Mouse (Mus musculus): ENCODE results near the gene Spock2. TPM values are rescaled to one million over a fixed set of nuclear protein-coding genes. Genes with fewer than 3 reads are reported as not detected.

Gene Spock2
- polyA plus RNA-seq, 1 experiment = 63.9 TPM

DNA sequence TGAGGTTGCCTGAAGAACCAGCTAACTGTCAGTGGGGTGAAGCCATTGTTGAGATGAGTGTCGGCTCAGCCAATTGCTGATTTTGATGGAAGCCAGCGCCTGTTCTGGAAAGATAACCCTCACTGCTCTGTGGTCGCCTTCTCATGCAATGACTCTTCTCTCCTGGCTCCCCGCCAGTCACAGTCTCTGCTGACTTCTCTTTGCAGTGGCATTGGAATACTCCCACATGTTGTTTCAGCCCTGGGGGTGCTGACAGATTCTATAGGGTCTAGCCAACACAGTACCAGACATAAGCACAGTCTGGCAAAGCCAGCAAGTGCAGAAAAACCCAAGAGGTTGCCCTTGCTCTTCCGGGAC lies 27.5 kb upstream of the Spock2 start:
- TF ChIP-seq CTCF (IDR thresholded peaks at IDR 0.05; ENCODE audit: control insufficient read depth, insufficient read depth, insufficient replicate concordance, low read depth, low read length) (no peak), POLR2A (IDR thresholded peaks at IDR 0.05; ENCODE audit: control insufficient read depth, low read depth, low read length) (no peak)
- Histone ChIP-seq H3K36me3 (ENCODE audit: control insufficient read depth, insufficient read depth, low read length) (no peaks in the 10 kb centered on the region), H3K27ac (ENCODE audit: control insufficient read depth, insufficient read depth, low read depth, low read length) (no peak overlapping the region), H3K4me1 (ENCODE audit: control insufficient read depth, insufficient read depth, low read length) (peaks cover 4% of the 10 kb centered on the region), H3K27me3 (ENCODE audit: control insufficient read depth, insufficient read depth, low read length) (no peaks in the 10 kb centered on the region), H3K4me3 (ENCODE audit: control insufficient read depth, low read depth, low read length) (no peak overlapping the region)

DNA sequence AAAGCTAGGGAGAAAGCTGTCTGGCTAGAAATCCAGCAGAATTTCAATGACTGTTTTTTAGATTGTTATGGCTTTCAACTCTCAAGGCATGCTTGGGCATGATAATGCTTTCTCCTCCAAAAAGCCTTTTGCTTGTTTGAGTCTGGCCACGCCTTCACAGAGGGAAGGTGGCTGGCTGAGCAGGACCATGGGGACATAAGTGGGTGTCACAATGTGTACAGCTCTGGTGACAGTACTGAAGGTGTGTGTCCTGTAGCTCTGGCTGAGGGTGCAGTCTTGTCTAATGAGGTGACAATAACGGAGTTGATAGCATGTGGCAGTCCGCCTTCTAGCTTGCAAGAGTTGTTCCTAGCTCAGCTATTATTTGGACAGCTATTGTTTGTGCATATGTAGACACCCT lies 25.8 kb upstream of the Spock2 start:
- H3K36me3 ChIP-seq (ENCODE audit: control insufficient read depth, insufficient read depth, low read length) = no peaks in the 10 kb centered on the region
- H3K27ac ChIP-seq (ENCODE audit: control insufficient read depth, insufficient read depth, low read depth, low read length) = no peak overlapping the region
- no peak overlapping the region for H3K4me3 ChIP-seq (ENCODE audit: control insufficient read depth, low read depth, low read length)
- H3K4me1 ChIP-seq (ENCODE audit: control insufficient read depth, insufficient read depth, low read length) = peaks cover 4% of the 10 kb centered on the region
- no peaks in the 10 kb centered on the region for H3K27me3 ChIP-seq (ENCODE audit: control insufficient read depth, insufficient read depth, low read length)
- no peak for TF ChIP-seq CTCF (IDR thresholded peaks at IDR 0.05; ENCODE audit: control insufficient read depth, insufficient read depth, insufficient replicate concordance, low read depth, low read length)
- TF ChIP-seq POLR2A (IDR thresholded peaks at IDR 0.05; ENCODE audit: control insufficient read depth, low read depth, low read length) = no peak

DNA sequence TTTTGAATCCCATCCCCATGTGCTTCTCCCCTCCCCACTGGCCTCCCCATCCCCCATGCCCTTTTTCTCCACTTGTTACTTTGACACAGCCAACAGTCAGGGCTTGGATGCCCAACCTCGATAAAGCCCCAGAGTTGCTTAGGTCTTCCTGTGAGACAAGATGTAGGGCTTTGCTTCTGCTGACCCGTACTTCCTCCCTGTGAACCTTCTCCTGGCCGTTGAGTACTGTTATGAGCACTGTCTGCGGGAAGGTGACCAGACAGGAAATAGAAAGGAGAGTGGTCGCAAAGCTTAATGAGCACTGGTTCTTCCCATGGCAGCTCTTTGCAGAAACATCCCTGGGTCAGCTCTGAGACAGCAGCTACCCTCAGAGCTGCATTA lies 25.4 kb upstream of the Spock2 start:
- H3K4me3 ChIP-seq (ENCODE audit: control insufficient read depth, low read depth, low read length) = no peak overlapping the region
- H3K36me3 ChIP-seq (ENCODE audit: control insufficient read depth, insufficient read depth, low read length) = no peaks in the 10 kb centered on the region
- H3K27me3 ChIP-seq (ENCODE audit: control insufficient read depth, insufficient read depth, low read length) = no peaks in the 10 kb centered on the region
- TF ChIP-seq CTCF (IDR thresholded peaks at IDR 0.05; ENCODE audit: control insufficient read depth, insufficient read depth, insufficient replicate concordance, low read depth, low read length) = no peak
- TF ChIP-seq POLR2A (IDR thresholded peaks at IDR 0.05; ENCODE audit: control insufficient read depth, low read depth, low read length) = no peak
- H3K4me1 ChIP-seq (ENCODE audit: control insufficient read depth, insufficient read depth, low read length) = peaks cover 4% of the 10 kb centered on the region
- peak overlapping the region; percentile 87; the same call in 1 of the 2 replicates for H3K27ac ChIP-seq (ENCODE audit: control insufficient read depth, insufficient read depth, low read depth, low read length)

DNA sequence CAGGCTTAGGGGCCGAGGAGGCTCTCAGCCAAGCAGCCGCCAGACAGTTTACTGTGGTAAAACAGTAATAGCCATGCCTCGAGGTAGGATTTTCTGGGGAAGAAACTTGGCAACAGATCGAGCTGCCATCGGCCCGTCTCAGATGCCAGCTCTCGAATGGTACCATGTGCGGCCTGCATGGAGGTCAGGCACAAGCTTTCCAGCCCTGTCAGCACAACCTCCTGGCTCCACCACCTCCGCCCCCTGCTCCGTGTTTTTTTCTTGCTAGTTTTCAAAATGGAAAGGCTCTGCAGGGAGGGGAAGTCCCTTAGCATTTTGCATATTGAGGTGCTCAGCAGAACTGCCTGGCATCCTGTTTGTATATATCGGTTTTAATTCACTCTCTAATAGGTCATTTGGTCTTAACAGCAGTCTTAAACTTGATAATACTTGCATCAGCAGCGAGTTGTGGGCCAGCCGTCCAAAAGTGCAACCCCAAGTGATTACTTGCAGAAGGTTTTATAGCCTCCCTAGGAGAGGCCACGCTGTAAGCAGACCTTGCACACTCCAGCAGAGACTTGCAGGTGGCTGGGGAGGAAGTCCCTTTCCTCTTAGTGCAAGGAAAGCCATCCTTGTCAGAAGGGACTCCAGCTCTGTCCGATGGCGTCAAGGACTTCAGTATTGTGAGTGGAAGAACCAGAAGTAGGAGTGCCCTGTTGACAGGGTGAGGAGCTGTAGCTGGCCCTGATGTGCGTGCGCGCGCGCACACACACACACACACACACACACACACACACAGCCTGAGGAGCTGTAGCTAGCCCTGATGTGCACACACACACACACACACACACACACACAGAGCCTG lies 24.8 kb upstream of the Spock2 start:
- no peak overlapping the region for H3K4me3 ChIP-seq (ENCODE audit: control insufficient read depth, low read depth, low read length)
- no peak for TF ChIP-seq CTCF (IDR thresholded peaks at IDR 0.05; ENCODE audit: control insufficient read depth, insufficient read depth, insufficient replicate concordance, low read depth, low read length)
- TF ChIP-seq POLR2A (IDR thresholded peaks at IDR 0.05; ENCODE audit: control insufficient read depth, low read depth, low read length) = no peak
- H3K36me3 ChIP-seq (ENCODE audit: control insufficient read depth, insufficient read depth, low read length) = no peaks in the 10 kb centered on the region
- H3K4me1 ChIP-seq (ENCODE audit: control insufficient read depth, insufficient read depth, low read length) = peaks cover 4% of the 10 kb centered on the region
- H3K27me3 ChIP-seq (ENCODE audit: control insufficient read depth, insufficient read depth, low read length) = no peaks in the 10 kb centered on the region
- H3K27ac ChIP-seq (ENCODE audit: control insufficient read depth, insufficient read depth, low read depth, low read length) = peak overlapping the region; percentile 87

DNA sequence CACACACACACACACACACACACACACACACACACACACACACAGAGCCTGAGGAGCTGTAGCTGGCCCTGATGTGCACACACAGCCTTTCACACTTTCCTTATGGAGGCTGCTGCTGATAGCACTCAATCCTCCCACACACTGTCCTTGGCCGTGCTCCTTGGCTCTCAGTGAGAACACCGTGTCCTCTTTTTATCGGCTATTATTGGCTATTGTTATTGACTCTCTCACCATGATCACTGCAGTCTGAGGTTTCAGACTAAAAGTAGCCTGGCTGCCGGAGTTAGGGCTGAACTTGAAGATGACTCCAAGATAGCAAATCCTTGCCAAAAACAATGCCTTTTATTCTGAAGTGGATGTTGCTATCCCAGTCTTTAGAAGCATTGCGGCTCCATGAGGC lies 24.1 kb upstream of the Spock2 start:
- no peaks in the 10 kb centered on the region for H3K36me3 ChIP-seq (ENCODE audit: control insufficient read depth, insufficient read depth, low read length)
- no peak for TF ChIP-seq POLR2A (IDR thresholded peaks at IDR 0.05; ENCODE audit: control insufficient read depth, low read depth, low read length)
- TF ChIP-seq CTCF (IDR thresholded peaks at IDR 0.05; ENCODE audit: control insufficient read depth, insufficient read depth, insufficient replicate concordance, low read depth, low read length) = no peak
- H3K27ac ChIP-seq (ENCODE audit: control insufficient read depth, insufficient read depth, low read depth, low read length) = peak overlapping the region; percentile 87
- H3K27me3 ChIP-seq (ENCODE audit: control insufficient read depth, insufficient read depth, low read length) = no peaks in the 10 kb centered on the region
- H3K4me3 ChIP-seq (ENCODE audit: control insufficient read depth, low read depth, low read length) = no peak overlapping the region
- peaks cover 4% of the 10 kb centered on the region for H3K4me1 ChIP-seq (ENCODE audit: control insufficient read depth, insufficient read depth, low read length)

DNA sequence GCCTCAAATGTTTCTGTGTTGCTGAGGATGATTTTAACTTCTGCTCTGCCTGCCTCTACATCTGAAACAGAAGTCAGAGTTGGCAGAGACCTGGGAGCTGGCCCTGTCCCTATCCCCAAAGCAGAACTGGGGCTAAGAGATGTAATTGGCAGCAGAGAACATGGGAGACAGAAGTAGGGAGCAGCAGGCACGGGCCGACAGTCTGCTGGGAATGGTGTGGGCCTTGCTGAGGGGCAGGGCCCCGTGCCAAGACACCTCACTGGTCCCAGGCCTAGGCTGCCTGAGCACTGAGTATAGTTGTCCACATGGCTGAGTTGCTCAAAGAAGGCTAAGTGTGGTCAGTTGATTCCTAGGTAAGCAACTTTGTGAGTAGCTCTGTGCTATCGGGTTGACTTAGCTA lies 22.0 kb upstream of the Spock2 start:
- TF ChIP-seq POLR2A (IDR thresholded peaks at IDR 0.05; ENCODE audit: control insufficient read depth, low read depth, low read length) (no peak), CTCF (IDR thresholded peaks at IDR 0.05; ENCODE audit: control insufficient read depth, insufficient read depth, insufficient replicate concordance, low read depth, low read length) (no peak)
- H3K4me1 ChIP-seq (ENCODE audit: control insufficient read depth, insufficient read depth, low read length) = peaks cover 4% of the 10 kb centered on the region
- no peaks in the 10 kb centered on the region for H3K36me3 ChIP-seq (ENCODE audit: control insufficient read depth, insufficient read depth, low read length)
- H3K4me3 ChIP-seq (ENCODE audit: control insufficient read depth, low read depth, low read length) = no peak overlapping the region
- H3K27me3 ChIP-seq (ENCODE audit: control insufficient read depth, insufficient read depth, low read length) = no peaks in the 10 kb centered on the region
- no peak overlapping the region for H3K27ac ChIP-seq (ENCODE audit: control insufficient read depth, insufficient read depth, low read depth, low read length)

DNA sequence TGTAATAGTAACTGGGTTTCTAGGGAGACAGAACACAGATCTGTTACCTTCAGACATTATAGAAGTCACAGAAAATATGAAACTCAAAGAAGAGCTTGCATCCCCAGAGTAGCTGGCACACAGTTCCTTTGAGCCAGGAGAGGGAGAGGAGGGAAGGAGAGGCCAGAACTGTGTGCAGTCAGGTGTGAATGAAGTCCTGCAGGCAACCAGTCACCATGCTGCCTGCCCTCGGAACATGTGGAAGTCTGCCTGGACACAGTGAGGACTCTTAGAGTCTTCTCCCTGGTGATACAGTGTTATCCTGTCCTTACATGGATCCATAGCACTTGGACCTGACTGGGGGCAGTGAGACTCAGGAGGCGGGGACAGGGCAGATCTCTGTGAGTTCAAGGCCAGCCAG lies 13.7 kb upstream of the Spock2 start:
- Histone ChIP-seq H3K4me1 (ENCODE audit: control insufficient read depth, insufficient read depth, low read length) (no peaks in the 10 kb centered on the region), H3K4me3 (ENCODE audit: control insufficient read depth, low read depth, low read length) (no peak overlapping the region), H3K27me3 (ENCODE audit: control insufficient read depth, insufficient read depth, low read length) (no peaks in the 10 kb centered on the region), H3K27ac (ENCODE audit: control insufficient read depth, insufficient read depth, low read depth, low read length) (no peak overlapping the region), H3K36me3 (ENCODE audit: control insufficient read depth, insufficient read depth, low read length) (no peaks in the 10 kb centered on the region)
- TF ChIP-seq CTCF (IDR thresholded peaks at IDR 0.05; ENCODE audit: control insufficient read depth, insufficient read depth, insufficient replicate concordance, low read depth, low read length) = no peak
- no peak for TF ChIP-seq POLR2A (IDR thresholded peaks at IDR 0.05; ENCODE audit: control insufficient read depth, low read depth, low read length)
